Mouse (Mus musculus) lung, embryonic 16.5 days (tissue): ENCODE data around the gene Isca1. TPM values are rescaled to one million over a fixed set of nuclear protein-coding genes. Genes with fewer than 3 reads are reported as not detected.

Experiments used
- ATAC-seq: fragments of 200-750 bp; cut with Nextera tagmentation; 2 replicates; pipeline ENCODE4 v1.8.0; 2017; ENCODE audit warnings: low read depth, mild to moderate bottlenecking, moderate library complexity
- H3K27ac ChIP-seq: fragments of 300-500 bp; sonication (generic); 2 replicates; pipeline ENCODE4 v1.5.1; 2014; ENCODE audit warnings: mild to moderate bottlenecking, control low read depth, low read length
- H3K27me3 ChIP-seq: fragments of 300-500 bp; sonication (generic); 2 replicates; pipeline ENCODE4 v1.6.1; 2014; ENCODE audit warnings: low read depth, low read length, mixed read lengths; ENCODE audit not compliant: control insufficient read depth, insufficient read depth
- H3K36me3 ChIP-seq: fragments of 300-500 bp; sonication (generic); 2 replicates; pipeline ENCODE4 v1.6.1; 2014; ENCODE audit warnings: low read length; ENCODE audit not compliant: control insufficient read depth, insufficient read depth
- H3K4me1 ChIP-seq: fragments of 300-500 bp; sonication (generic); replicated peaks from 2 replicates; pipeline ENCODE4 v1.6.1; 2014; ENCODE audit warnings: low read length, mixed read lengths; ENCODE audit not compliant: control insufficient read depth, insufficient read depth
- H3K4me2 ChIP-seq: fragments of 300-500 bp; sonication (generic); 2 replicates; pipeline ENCODE4 v1.6.1; 2014; ENCODE audit warnings: low read depth, low read length, control low read depth
- H3K4me3 ChIP-seq: fragments of 300-500 bp; sonication (generic); 2 replicates; pipeline ENCODE4 v1.5.1; 2014; ENCODE audit warnings: mild to moderate bottlenecking, low read length, control low read depth
- H3K9ac ChIP-seq: fragments of 300-500 bp; sonication (generic); 2 replicates; pipeline ENCODE4 v1.6.1; 2014; ENCODE audit warnings: low read length, control low read depth
- H3K9me3 ChIP-seq: fragments of 300-500 bp; sonication (generic); 2 replicates; pipeline ENCODE4 v1.6.1; 2016; ENCODE audit warnings: low read length; ENCODE audit not compliant: control insufficient read depth
- WGBS: fragments of 180-500 bp; shearing (Covaris S2); extraction: QIAGEN DNeasy Blood & Tissue Kit; methylation state at CpG from one replicate; pipeline ENCODE4 v1.1.7; 2014; 5-methylcytosine and 5-hydroxymethylcytosine counted together
- polyA plus RNA-seq: library from polyadenylated mRNA; unstranded; fragments of >200 nt; fragmentation: Nextera tagmentation; extraction: Ambion mirVana; gene quantifications from 2 replicates; pipeline ENCODE4 v1.2.1, GENCODE M21; 2015

Gene Isca1
- 168 and 183 TPM in 2 replicates for polyA plus RNA-seq

- peaks cover 5% of the 10 kb centered on the region; the same call in 1 of the 2 replicates for H3K36me3 ChIP-seq
- H3K4me1 ChIP-seq, result peaks cover 41% of the 10 kb centered on the region
- H3K9ac ChIP-seq, result peak within 1 kb of the TSS; percentile 91
- peak; percentile 95 for ATAC-seq
- H3K27me3 ChIP-seq, result no peaks in the 10 kb centered on the region
- H3K9me3 ChIP-seq, result no peaks in the 10 kb centered on the region
- H3K27ac ChIP-seq, result peak within 1 kb of the TSS; percentile 99
- H3K4me2 ChIP-seq, result peak within 1 kb of the TSS; percentile 82
- WGBS, result under 1% methylated on average over 88 of the region's 91 CpGs
- peak within 1 kb of the TSS; percentile 88 for H3K4me3 ChIP-seq
These were observed at the start of gene Isca1 for GRCm38 (mm10) chr13:59769296-59770163. Isca1 (minus strand) TSS chr13:59769810.

GRCm38 (mm10) chr13:59817352-59817751, 47.7 kb upstream of the Isca1 start:
- Histone ChIP-seq H3K36me3 (peaks cover 20% of the 10 kb centered on the region), H3K27ac (no peak overlapping the region), H3K4me3 (no peak overlapping the region), H3K9me3 (no peaks in the 10 kb centered on the region), H3K4me1 (peaks cover 24% of the 10 kb centered on the region), H3K4me2 (no peak overlapping the region), H3K27me3 (no peaks in the 10 kb centered on the region), H3K9ac (no peak overlapping the region)
- WGBS, result 86% methylated on average over 4 of the region's 4 CpGs
- no peak for ATAC-seq

GRCm38 (mm10) chr13:59814109-59814591, 44.5 kb upstream of the Isca1 start:
- H3K27ac ChIP-seq, result no peak overlapping the region
- H3K27me3 ChIP-seq, result no peaks in the 10 kb centered on the region
- H3K4me1 ChIP-seq, result 0 out of 2 replicates have a peak, but pooled peaks cover 4% of the 10 kb centered on the region
- peaks cover 45% of the 10 kb centered on the region for H3K36me3 ChIP-seq
- no peak overlapping the region for H3K4me2 ChIP-seq
- H3K9me3 ChIP-seq, result no peaks in the 10 kb centered on the region
- H3K9ac ChIP-seq, result no peak overlapping the region
- ATAC-seq, result no peak
- H3K4me3 ChIP-seq, result no peak overlapping the region
- 69% methylated on average over 6 of the region's 6 CpGs for WGBS

- no peak overlapping the region for H3K27ac ChIP-seq
- H3K36me3 ChIP-seq, result peaks cover 56% of the 10 kb centered on the region
- no peak overlapping the region for H3K4me3 ChIP-seq
- H3K4me1 ChIP-seq, result no peaks in the 10 kb centered on the region
- H3K9me3 ChIP-seq, result no peaks in the 10 kb centered on the region
- H3K9ac ChIP-seq, result no peak overlapping the region
- no peaks in the 10 kb centered on the region for H3K27me3 ChIP-seq
- ATAC-seq, result no peak
- H3K4me2 ChIP-seq, result no peak overlapping the region
- 94% methylated on average over 3 of the region's 3 CpGs for WGBS
These were observed 42.0 kb upstream of the Isca1 start for GRCm38 (mm10) chr13:59811581-59811980.

- WGBS, result 74% methylated on average over 6 of the region's 6 CpGs
These were observed 31.4 kb upstream of the Isca1 start for GRCm38 (mm10) chr13:59801000-59801399.

GRCm38 (mm10) chr13:59800077-59800476, 30.5 kb upstream of the Isca1 start:
- 66% methylated on average over 2 of the region's 2 CpGs for WGBS
- Histone ChIP-seq H3K9ac (no peak overlapping the region), H3K36me3 (peaks cover 81% of the 10 kb centered on the region), H3K27ac (no peak overlapping the region), H3K4me3 (no peak overlapping the region), H3K4me1 (no peaks in the 10 kb centered on the region), H3K27me3 (no peaks in the 10 kb centered on the region), H3K9me3 (no peaks in the 10 kb centered on the region), H3K4me2 (no peak overlapping the region)
- no peak for ATAC-seq

More at GRCm38 (mm10) chr13:59801000-59801399, 31.4 kb upstream of the Isca1 start:
- H3K4me3 ChIP-seq, result no peak overlapping the region
- ATAC-seq, result no peak
- H3K27ac ChIP-seq, result no peak overlapping the region
- no peak overlapping the region for H3K9ac ChIP-seq
- no peaks in the 10 kb centered on the region for H3K27me3 ChIP-seq
- H3K4me1 ChIP-seq, result no peaks in the 10 kb centered on the region
- no peak overlapping the region for H3K4me2 ChIP-seq
- peaks cover 75% of the 10 kb centered on the region for H3K36me3 ChIP-seq
- H3K9me3 ChIP-seq, result no peaks in the 10 kb centered on the region

GRCm38 (mm10) chr13:59798306-59798705, 28.7 kb upstream of the Isca1 start:
- WGBS, result 95% methylated on average over 1 of the region's 1 CpGs
- H3K4me3 ChIP-seq, result no peak overlapping the region
- no peaks in the 10 kb centered on the region for H3K9me3 ChIP-seq
- H3K4me2 ChIP-seq, result no peak overlapping the region
- ATAC-seq, result no peak
- H3K27me3 ChIP-seq, result no peaks in the 10 kb centered on the region
- H3K36me3 ChIP-seq, result peaks cover 74% of the 10 kb centered on the region
- H3K27ac ChIP-seq, result no peak overlapping the region
- H3K4me1 ChIP-seq, result no peaks in the 10 kb centered on the region
- H3K9ac ChIP-seq, result no peak overlapping the region

GRCm38 (mm10) chr13:59796466-59796848, 26.8 kb upstream of the Isca1 start:
- no peak for ATAC-seq
- WGBS, result 92% methylated on average over 9 of the region's 9 CpGs

GRCm38 (mm10) chr13:59795807-59796465, 26.3 kb upstream of the Isca1 start:
- Histone ChIP-seq H3K4me1 (no peaks in the 10 kb centered on the region), H3K27me3 (no peaks in the 10 kb centered on the region), H3K9me3 (no peaks in the 10 kb centered on the region), H3K4me3 (no peak overlapping the region), H3K27ac (no peak overlapping the region), H3K36me3 (peaks cover 72% of the 10 kb centered on the region), H3K4me2 (no peak overlapping the region), H3K9ac (no peak overlapping the region)
- WGBS, result 92% methylated on average over 6 of the region's 6 CpGs
- no peak for ATAC-seq

More at GRCm38 (mm10) chr13:59796466-59796848, 26.8 kb upstream of the Isca1 start:
- Histone ChIP-seq H3K27me3 (no peaks in the 10 kb centered on the region), H3K9ac (no peak overlapping the region), H3K4me2 (no peak overlapping the region), H3K4me1 (no peaks in the 10 kb centered on the region), H3K27ac (no peak overlapping the region), H3K36me3 (peaks cover 72% of the 10 kb centered on the region), H3K9me3 (no peaks in the 10 kb centered on the region), H3K4me3 (no peak overlapping the region)
